Mouse (Mus musculus) cortical plate, adult 2 months (tissue): ENCODE results near the gene Bfsp1.

Source experiments
- CTCF ChIP-seq: fragments of 200-500 bp; IDR thresholded peaks from 2 replicates; pipeline ENCODE4 v1.5.1; 2011; ENCODE audit warnings: mild to moderate bottlenecking, control low read depth, low read length; ENCODE audit not compliant: insufficient read depth; ENCODE audit errors: extremely low read depth
- POLR2A ChIP-seq: fragments of 200-500 bp; IDR thresholded peaks from 2 replicates; pipeline ENCODE4 v1.6.1; 2011; ENCODE audit warnings: mild to moderate bottlenecking, low read length, control low read depth; ENCODE audit not compliant: insufficient read depth; ENCODE audit errors: extremely low read depth

DNA sequence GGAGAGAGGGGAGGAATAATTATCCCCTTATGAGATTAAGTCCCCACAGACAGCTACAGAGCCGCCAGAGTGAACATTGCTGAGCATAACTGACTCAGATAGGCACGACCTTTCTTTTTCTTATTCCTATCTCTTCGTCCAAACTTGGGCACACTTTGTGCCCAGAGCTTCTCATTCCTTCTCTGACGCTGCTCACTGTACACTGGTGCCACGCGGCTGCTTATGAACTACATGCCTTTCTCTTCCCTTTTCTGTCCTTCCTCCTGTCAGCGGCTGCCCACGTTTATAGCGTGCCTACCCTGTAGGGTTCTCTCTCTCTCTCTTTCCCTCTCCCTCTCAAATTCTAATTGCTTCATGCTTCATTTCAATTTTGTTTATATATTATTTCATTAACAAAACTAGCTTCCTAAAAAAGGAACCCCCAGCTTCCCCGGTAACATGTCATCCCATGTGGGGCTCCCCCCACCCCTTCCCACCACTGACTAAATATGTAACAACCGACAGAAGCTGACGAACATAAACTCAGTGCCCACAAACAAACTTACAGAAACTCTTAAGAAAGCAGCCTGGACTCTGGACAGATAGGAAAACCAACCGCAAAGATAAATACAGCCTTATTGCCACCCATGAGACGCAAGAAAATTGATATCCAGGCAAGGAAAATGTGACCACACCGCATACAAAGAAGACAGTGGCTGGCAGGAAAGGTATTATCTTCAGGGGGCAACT is 26.3 kb upstream of the Bfsp1 start:
- no peak for TF ChIP-seq CTCF
- TF ChIP-seq POLR2A, result no peak
